Mouse (Mus musculus) small intestine, adult 2 months (tissue): ENCODE results near the gene Olfr875.

ENCODE experiments used
- CTCF ChIP-seq: fragments of 200-500 bp; IDR thresholded peaks from 2 replicates; pipeline ENCODE4 v1.5.1; 2012; ENCODE audit warnings: low read depth, mild to moderate bottlenecking, control low read depth, inconsistent platforms, low read length, moderate library complexity, mixed read lengths; ENCODE audit not compliant: insufficient replicate concordance, insufficient read length; ENCODE audit errors: extremely low read depth
- POLR2A ChIP-seq: fragments of 200-500 bp; IDR thresholded peaks from 2 replicates; pipeline ENCODE4 v1.6.1; 2012; ENCODE audit warnings: low read depth, mild to moderate bottlenecking, control low read depth, inconsistent platforms, low read length, moderate library complexity

GRCm38 (mm10) chr9:37802055-37802454 lies 30.4 kb downstream of the Olfr875 start:
- TF ChIP-seq CTCF (no peak), POLR2A (no peak)
